Mouse (Mus musculus) right cerebral cortex, adult 18-20 months (tissue): ENCODE measurements around the gene Atxn7l2.

Source experiments
- DNase-seq: peaks from one replicate; pipeline ENCODE4 v3.0.0; 2022; ENCODE audit warnings: mixed read lengths

Gene Atxn7l2

GRCm38 (mm10) chr3:108174672-108175531, 35.8 kb downstream of the Atxn7l2 start:
- peak; percentile 86 for DNase-seq

GRCm38 (mm10) chr3:108169199-108169598, 41.5 kb downstream of the Atxn7l2 start:
- no peak for DNase-seq

- no peak for DNase-seq
These were observed 43.2 kb downstream of the Atxn7l2 start for GRCm38 (mm10) chr3:108167499-108167898.

- peak; percentile 68 for DNase-seq
These were observed 44.1 kb downstream of the Atxn7l2 start for GRCm38 (mm10) chr3:108166486-108167211.

GRCm38 (mm10) chr3:108165532-108166315, 45.0 kb downstream of the Atxn7l2 start:
- DNase-seq: no peak

- peak; percentile 81 for DNase-seq
These were observed 45.9 kb downstream of the Atxn7l2 start for GRCm38 (mm10) chr3:108164807-108165206.

- no peak for DNase-seq
These were observed 46.6 kb downstream of the Atxn7l2 start for GRCm38 (mm10) chr3:108164091-108164490.

- peak; percentile 83 for DNase-seq
These were observed 52.2 kb downstream of the Atxn7l2 start for GRCm38 (mm10) chr3:108158383-108159037.

- peak; percentile 87 for DNase-seq
These were observed 56.1 kb downstream of the Atxn7l2 start, which contains the start of gene Gpr61 for GRCm38 (mm10) chr3:108154656-108155055. Gene Gpr61, minus strand, starts transcription at chr3:108154882.

- no peak for DNase-seq
These were observed 58.4 kb downstream of the Atxn7l2 start for GRCm38 (mm10) chr3:108152290-108152689.
